17 mouse cellular contexts compared by ENCODE assay signal in genomic region chr8:106333346-106333745, GRCm38 (mm10). TPM values are rescaled to one million over a fixed set of nuclear protein-coding genes. Genes with fewer than 3 reads are reported as not detected.
DNase-seq lines count a peak whose midpoint lies in the region; ATAC-seq and TF ChIP-seq lines count a peak whose summit lies in the region.
"Had no signal": no experiment of that assay in that cellular context is flagged by ENCODE, and none has a peak within 500 bp of the region (broad histone marks: within the 10 kb centered on the region; RNA-seq: fewer than 3 reads in every experiment).

No protein-coding gene starts in this region.

- no peak overlapping the region for H3K27ac ChIP-seq in ES-E14 (ENCODE audit: insufficient read depth, low read depth, low read length, poor library complexity, severe bottlenecking)
- H3K27ac ChIP-seq: forebrain, embryonic 15.5 days; heart, adult 2 months; hindbrain, postnatal 0 days; liver, embryonic 12.5 days; midbrain, embryonic 12.5 days had no signal

- no peaks in the 10 kb centered on the region for H3K4me1 ChIP-seq in ES-E14 (ENCODE audit: control insufficient read depth in 2 of 2, insufficient read depth in 2 of 2, low read length in 2 of 2, poor library complexity in 1 of 2)

- no peaks in the 10 kb centered on the region for H3K36me3 ChIP-seq in ES-E14 (ENCODE audit: control insufficient read depth, insufficient read depth, low read length, poor library complexity, severe bottlenecking)
- H3K36me3 ChIP-seq: forebrain, embryonic 15.5 days; liver, embryonic 12.5 days; midbrain, embryonic 12.5 days had no signal

- no peaks in the 10 kb centered on the region for H3K9me3 ChIP-seq in ES-E14 (ENCODE audit: control insufficient read depth, insufficient read depth, low read depth, low read length)
- H3K9me3 ChIP-seq: forebrain, embryonic 15.5 days; liver, embryonic 12.5 days; midbrain, embryonic 12.5 days had no signal

- H3K4me3 ChIP-seq in ES-E14 (ENCODE audit: insufficient read depth in 1 of 2, low read depth in 1 of 2, low read length in 2 of 2, poor library complexity in 1 of 2, severe bottlenecking in 1 of 2) = no peak overlapping the region
- H3K4me3 ChIP-seq: erythroblast, embryonic 14.5 days; forebrain, embryonic 15.5 days; heart, adult 2 months; liver, embryonic 12.5 days; midbrain, embryonic 12.5 days had no signal

- in situ Hi-C loops in ES-E14 (cut with MboI; ENCODE audit: low sequenced_read_pairs in 2 of 2, unreplicated experiment in 2 of 2) = no loop called here

- no peak overlapping the region for H3K9ac ChIP-seq in ES-E14 (ENCODE audit: insufficient read depth, low read depth, low read length, poor library complexity, severe bottlenecking)
- H3K9ac ChIP-seq: forebrain, embryonic 15.5 days; liver, embryonic 12.5 days; midbrain, embryonic 12.5 days had no signal

- no peak for ATAC-seq in megakaryocyte, adult 5-6 weeks (ENCODE audit: poor library complexity, severe bottlenecking)
- ATAC-seq: forebrain, embryonic 15.5 days; hindbrain, postnatal 0 days; liver, embryonic 12.5 days had no signal

- DNase-seq in kidney, postnatal 4 days = peak; percentile 36 to 47
- no peak for DNase-seq in kidney, adult 18-20 months
- DNase-seq in 3T3-L1 (ENCODE audit: low read depth, low spot score) (peak; percentile 32), ES-E14 (ENCODE audit: low read depth, low spot score) (peak; percentile 28)
- peak; percentile 8 for DNase-seq in embryo, embryonic 9.5 days (ENCODE audit: extremely low spot score)
- DNase-seq in c-Kit-positive CD71-positive TER-119-positive erythroid progenitor cells, embryonic 14.5 days (ENCODE audit: low spot score) = no peak
- DNase-seq: cerebellum, postnatal 25 days; heart, adult 2 months; kidney, adult 9 months; lung, postnatal 36 days; right cerebral cortex, postnatal 25 days had no signal

TF ChIP-seq in ES-E14, 5 proteins besides CTCF, POLR2A, EP300 and RAD21:
- TF ChIP-seq MAFK (IDR thresholded peaks at IDR 0.05; ENCODE audit: insufficient read depth, low read depth, low read length) (no peak), CHD2 (IDR thresholded peaks at IDR 0.05; ENCODE audit: low read depth, low read length) (no peak), HCFC1 (IDR thresholded peaks at IDR 0.05; ENCODE audit: borderline replicate concordance, insufficient read depth, low read length) (no peak), ZC3H11A (IDR thresholded peaks at IDR 0.05; ENCODE audit: borderline replicate concordance, low read depth, low read length) (no peak), ZNF384 (IDR thresholded peaks at IDR 0.05; ENCODE audit: low read depth, low read length) (no peak)

RNA-seq across cellular contexts. Expression of gene Smpd3, which starts 4.4 kb away (rescaled TPM):
- 0.94 and 1.7 TPM in 2 replicates for total RNA-seq in ES-E14 (2012; rRNA removed)
- 0.09 and 0.16 TPM in 2 replicates for total RNA-seq in megakaryocyte, adult 5-6 weeks (2015)
- total RNA-seq in megakaryocyte, adult 5-6 weeks (2017) = 0.07 and 0.24 TPM in 2 replicates

Comparison
In these comparisons a context has a peak if more than half of its experiments do, and no peak if none do; other contexts are left out.
1. DNase-seq: peak in kidney, postnatal 4 days (2 of 2), 3T3-L1 (single experiment), ES-E14 (single experiment) and embryo, embryonic 9.5 days (single experiment); none in kidney, adult 18-20 months (single experiment) and c-Kit-positive CD71-positive TER-119-positive erythroid progenitor cells, embryonic 14.5 days (single experiment).